Mouse (Mus musculus) E14TG2a.4 (cell line): Measurements from ENCODE around the gene Spout1.

Experiments
- CTCF ChIP-seq: conservative IDR thresholded peaks from 2 replicates; pipeline ENCODE4 v1.5.1; 2014; ENCODE audit warnings: low read length
- NANOG ChIP-seq: IDR thresholded peaks from 2 replicates; pipeline ENCODE4 v1.6.1; 2014; ENCODE audit warnings: borderline replicate concordance, low read length, mixed read lengths
- POU5F1 ChIP-seq: IDR thresholded peaks from 2 replicates; pipeline ENCODE4 v1.6.1; 2014; ENCODE audit warnings: low read length, borderline replicate concordance

- TF ChIP-seq CTCF (no peak), NANOG (no peak), POU5F1 (no peak)
These were observed 13.7 kb upstream of the Spout1 start for GRCm38 (mm10) chr2:30191790-30192580.
